Mouse (Mus musculus): ENCODE measurements around the gene Mon2. TPM values are rescaled to one million over a fixed set of nuclear protein-coding genes. Genes with fewer than 3 reads are reported as not detected.

Gene Mon2
- total RNA-seq, 1 experiment = 38.4 TPM

DNA sequence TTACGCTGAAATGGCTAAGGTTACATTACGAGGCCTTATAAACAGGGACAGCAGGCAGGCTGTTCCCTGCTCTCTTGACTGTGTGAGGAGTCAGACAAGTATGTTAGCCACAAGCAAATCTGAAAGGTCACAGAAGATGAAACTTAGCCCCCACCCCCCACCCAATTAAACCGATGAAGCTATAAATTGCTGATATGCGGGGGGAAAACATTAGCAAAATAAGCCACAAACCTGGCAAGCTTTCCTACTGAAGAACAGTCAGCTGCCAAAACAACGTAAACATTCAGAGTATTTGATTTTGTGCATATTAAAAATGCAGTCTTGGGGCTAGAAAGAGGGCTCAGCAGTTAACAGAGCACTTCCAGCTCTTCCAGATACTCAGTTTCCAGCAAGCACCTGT is 31.8 kb upstream of the Mon2 start:
- H3K27ac ChIP-seq (ENCODE audit: insufficient read depth, low read depth, low read length, poor library complexity, severe bottlenecking) = no peak overlapping the region
- H3K9ac ChIP-seq (ENCODE audit: insufficient read depth, low read depth, low read length, poor library complexity, severe bottlenecking) = no peak overlapping the region
- no peaks in the 10 kb centered on the region for H3K4me1 ChIP-seq (ENCODE audit: control insufficient read depth in 2 of 2, insufficient read depth in 2 of 2, low read length in 2 of 2, poor library complexity in 1 of 2)
- no peak for DNase-seq (ENCODE audit: low read depth, low spot score)
- in situ Hi-C loops (cut with MboI; ENCODE audit: low sequenced_read_pairs in 2 of 2, unreplicated experiment in 2 of 2) = loop anchor here in 1 of 2 experiments (25.0 kb wide), 1 partner anchor 296 kb away; no protein-coding TSS in a partner anchor
- peaks cover 10% of the 10 kb centered on the region for H3K36me3 ChIP-seq (ENCODE audit: control insufficient read depth, insufficient read depth, low read length, poor library complexity, severe bottlenecking)
- no peak overlapping the region for H3K4me3 ChIP-seq (ENCODE audit: insufficient read depth in 1 of 2, low read depth in 1 of 2, low read length in 2 of 2, poor library complexity in 1 of 2, severe bottlenecking in 1 of 2)
- no peaks in the 10 kb centered on the region for H3K9me3 ChIP-seq (ENCODE audit: control insufficient read depth, insufficient read depth, low read depth, low read length)
- TF ChIP-seq MAFK (IDR thresholded peaks at IDR 0.05; ENCODE audit: insufficient read depth, low read depth, low read length) = no peak
- TF ChIP-seq ZNF384 (IDR thresholded peaks at IDR 0.05; ENCODE audit: low read depth, low read length) = no peak
- no peak for TF ChIP-seq CHD2 (IDR thresholded peaks at IDR 0.05; ENCODE audit: low read depth, low read length)
- no peak for TF ChIP-seq HCFC1 (IDR thresholded peaks at IDR 0.05; ENCODE audit: borderline replicate concordance, insufficient read depth, low read length)
- TF ChIP-seq ZC3H11A (IDR thresholded peaks at IDR 0.05; ENCODE audit: borderline replicate concordance, low read depth, low read length) = no peak

DNA sequence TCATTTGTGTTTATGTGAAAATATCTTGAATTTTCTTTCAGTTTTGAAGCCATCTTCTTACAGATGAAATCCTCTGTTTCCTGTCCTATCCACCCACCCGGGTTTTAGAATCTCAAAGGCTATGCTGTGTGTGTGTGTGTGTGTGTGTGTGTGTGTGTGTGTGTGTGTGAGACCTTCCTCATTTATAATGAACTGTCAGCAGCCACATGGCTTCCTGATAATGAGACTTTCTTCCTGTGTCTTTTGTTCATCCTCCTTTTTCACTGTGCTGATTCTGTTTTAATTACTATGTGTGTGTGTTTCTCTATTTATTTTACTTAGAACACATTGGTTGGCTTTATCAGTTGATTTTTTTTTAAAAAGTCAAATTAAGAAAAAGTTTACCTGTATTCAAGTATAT is 25.0 kb upstream of the Mon2 start:
- Histone ChIP-seq H3K27ac (ENCODE audit: insufficient read depth, low read depth, low read length, poor library complexity, severe bottlenecking) (no peak overlapping the region), H3K9me3 (ENCODE audit: control insufficient read depth, insufficient read depth, low read depth, low read length) (no peaks in the 10 kb centered on the region), H3K36me3 (ENCODE audit: control insufficient read depth, insufficient read depth, low read length, poor library complexity, severe bottlenecking) (no peaks in the 10 kb centered on the region), H3K9ac (ENCODE audit: insufficient read depth, low read depth, low read length, poor library complexity, severe bottlenecking) (no peak overlapping the region), H3K4me1 (ENCODE audit: control insufficient read depth in 2 of 2, insufficient read depth in 2 of 2, low read length in 2 of 2, poor library complexity in 1 of 2) (no peaks in the 10 kb centered on the region), H3K4me3 (ENCODE audit: insufficient read depth in 1 of 2, low read depth in 1 of 2, low read length in 2 of 2, poor library complexity in 1 of 2, severe bottlenecking in 1 of 2) (no peak overlapping the region)
- no peak for DNase-seq (ENCODE audit: low read depth, low spot score)
- TF ChIP-seq ZNF384 (IDR thresholded peaks at IDR 0.05; ENCODE audit: low read depth, low read length) (no peak), MAFK (IDR thresholded peaks at IDR 0.05; ENCODE audit: insufficient read depth, low read depth, low read length) (no peak), ZC3H11A (IDR thresholded peaks at IDR 0.05; ENCODE audit: borderline replicate concordance, low read depth, low read length) (no peak), CHD2 (IDR thresholded peaks at IDR 0.05; ENCODE audit: low read depth, low read length) (no peak), HCFC1 (IDR thresholded peaks at IDR 0.05; ENCODE audit: borderline replicate concordance, insufficient read depth, low read length) (no peak)
- in situ Hi-C loops (cut with MboI; ENCODE audit: low sequenced_read_pairs in 2 of 2, unreplicated experiment in 2 of 2) = loop anchor here in 1 of 2 experiments (25.0 kb wide), 1 partner anchor 289 kb away; no protein-coding TSS in a partner anchor

DNA sequence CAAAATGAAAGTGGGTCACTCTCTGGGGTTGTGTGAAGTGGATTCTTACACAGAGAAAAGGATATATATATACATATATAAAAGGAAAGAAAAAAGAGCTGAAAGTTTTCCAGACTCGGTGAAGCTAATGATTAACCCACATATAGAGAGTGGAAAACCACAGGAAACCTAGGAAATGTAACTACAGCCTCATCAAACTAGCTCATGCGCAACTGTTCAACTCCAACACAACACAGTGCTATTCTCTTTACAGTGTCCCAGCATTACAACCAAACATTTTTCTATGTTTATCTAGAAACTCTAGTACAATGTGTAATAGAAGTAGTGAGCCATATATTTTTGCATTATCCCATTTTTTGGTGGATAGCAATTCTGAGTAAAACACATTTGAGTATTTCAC is 24.3 kb upstream of the Mon2 start:
- DNase-seq (ENCODE audit: low read depth, low spot score) = no peak
- no peaks in the 10 kb centered on the region for H3K4me1 ChIP-seq (ENCODE audit: control insufficient read depth in 2 of 2, insufficient read depth in 2 of 2, low read length in 2 of 2, poor library complexity in 1 of 2)
- in situ Hi-C loops (cut with MboI; ENCODE audit: low sequenced_read_pairs in 2 of 2, unreplicated experiment in 2 of 2) = loop anchor here in 1 of 2 experiments (25.0 kb wide), 1 partner anchor 288 kb away; no protein-coding TSS in a partner anchor

DNA sequence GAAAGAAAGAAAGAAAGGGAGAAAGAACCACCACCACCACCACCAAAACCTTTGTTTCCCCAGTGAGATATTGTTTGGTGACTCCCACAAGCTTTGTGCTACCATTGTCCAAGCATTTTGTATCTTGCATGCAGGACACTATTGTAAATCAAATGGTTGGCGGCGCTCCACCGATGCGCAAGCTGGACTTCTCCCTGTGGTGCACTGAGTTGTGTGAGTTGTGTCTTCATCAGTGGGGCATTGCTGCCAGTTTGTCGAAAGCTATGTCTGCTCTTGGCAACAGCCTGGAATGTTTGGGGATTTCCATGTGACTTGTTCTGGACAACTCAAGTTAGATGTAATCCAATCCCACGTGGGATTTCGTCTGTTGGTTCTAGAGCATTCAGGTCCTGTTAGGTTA is 18.2 kb upstream of the Mon2 start:
- in situ Hi-C loops (cut with MboI; ENCODE audit: low sequenced_read_pairs in 2 of 2, unreplicated experiment in 2 of 2) = loop anchor here in 1 of 2 experiments (10.0 to 25.0 kb wide), 2 partner anchors 290 to 532 kb away; no protein-coding TSS in a partner anchor
- H3K4me3 ChIP-seq (ENCODE audit: insufficient read depth in 1 of 2, low read depth in 1 of 2, low read length in 2 of 2, poor library complexity in 1 of 2, severe bottlenecking in 1 of 2) = no peak overlapping the region
- DNase-seq (ENCODE audit: low read depth, low spot score) = no peak
- H3K9me3 ChIP-seq (ENCODE audit: control insufficient read depth, insufficient read depth, low read depth, low read length) = no peaks in the 10 kb centered on the region
- TF ChIP-seq CHD2 (IDR thresholded peaks at IDR 0.05; ENCODE audit: low read depth, low read length) (no peak), HCFC1 (IDR thresholded peaks at IDR 0.05; ENCODE audit: borderline replicate concordance, insufficient read depth, low read length) (no peak), ZNF384 (IDR thresholded peaks at IDR 0.05; ENCODE audit: low read depth, low read length) (no peak), ZC3H11A (IDR thresholded peaks at IDR 0.05; ENCODE audit: borderline replicate concordance, low read depth, low read length) (no peak), MAFK (IDR thresholded peaks at IDR 0.05; ENCODE audit: insufficient read depth, low read depth, low read length) (no peak)
- H3K36me3 ChIP-seq (ENCODE audit: control insufficient read depth, insufficient read depth, low read length, poor library complexity, severe bottlenecking) = no peaks in the 10 kb centered on the region
- no peak overlapping the region for H3K9ac ChIP-seq (ENCODE audit: insufficient read depth, low read depth, low read length, poor library complexity, severe bottlenecking)
- H3K27ac ChIP-seq (ENCODE audit: insufficient read depth, low read depth, low read length, poor library complexity, severe bottlenecking) = no peak overlapping the region
- peaks cover 0 to 2% of the 10 kb centered on the region in 2 experiments; a peak in 1 of 4 replicates for H3K4me1 ChIP-seq (ENCODE audit: control insufficient read depth in 2 of 2, insufficient read depth in 2 of 2, low read length in 2 of 2, poor library complexity in 1 of 2)

More for the DNA sequence above, 24.3 kb upstream of the Mon2 start:
- H3K27ac ChIP-seq (ENCODE audit: insufficient read depth, low read depth, low read length, poor library complexity, severe bottlenecking) = no peak overlapping the region
- H3K9ac ChIP-seq (ENCODE audit: insufficient read depth, low read depth, low read length, poor library complexity, severe bottlenecking) = no peak overlapping the region
- H3K36me3 ChIP-seq (ENCODE audit: control insufficient read depth, insufficient read depth, low read length, poor library complexity, severe bottlenecking) = no peaks in the 10 kb centered on the region
- no peak overlapping the region for H3K4me3 ChIP-seq (ENCODE audit: insufficient read depth in 1 of 2, low read depth in 1 of 2, low read length in 2 of 2, poor library complexity in 1 of 2, severe bottlenecking in 1 of 2)
- no peaks in the 10 kb centered on the region for H3K9me3 ChIP-seq (ENCODE audit: control insufficient read depth, insufficient read depth, low read depth, low read length)
- TF ChIP-seq ZC3H11A (IDR thresholded peaks at IDR 0.05; ENCODE audit: borderline replicate concordance, low read depth, low read length) (no peak), HCFC1 (IDR thresholded peaks at IDR 0.05; ENCODE audit: borderline replicate concordance, insufficient read depth, low read length) (no peak), ZNF384 (IDR thresholded peaks at IDR 0.05; ENCODE audit: low read depth, low read length) (no peak), MAFK (IDR thresholded peaks at IDR 0.05; ENCODE audit: insufficient read depth, low read depth, low read length) (no peak), CHD2 (IDR thresholded peaks at IDR 0.05; ENCODE audit: low read depth, low read length) (no peak)

Data from ES-E14 (cell line).